Mouse (Mus musculus) kidney, embryonic 16.5 days (tissue): ENCODE results near the gene Ambra1. TPM values are rescaled to one million over a fixed set of nuclear protein-coding genes. Genes with fewer than 3 reads are reported as not detected.

Experiments used
- ATAC-seq: fragments of 200-750 bp; cut with Nextera tagmentation; 2 replicates; pipeline ENCODE4 v1.8.0; 2017; ENCODE audit warnings: moderate TSS enrichment; ENCODE audit not compliant: low FRiP score, low TSS enrichment
- H3K27ac ChIP-seq: fragments of 300-500 bp; sonication (generic); 2 replicates; pipeline ENCODE4 v1.5.1; 2014; ENCODE audit warnings: low read length
- H3K27me3 ChIP-seq: fragments of 300-500 bp; sonication (generic); 2 replicates; pipeline ENCODE4 v1.6.1; 2014; ENCODE audit warnings: low read length, control low read depth, mixed read lengths; ENCODE audit not compliant: insufficient read depth
- H3K36me3 ChIP-seq: fragments of 300-500 bp; sonication (generic); 2 replicates; pipeline ENCODE4 v1.6.1; 2014; ENCODE audit warnings: low read length, control low read depth, mixed read lengths; ENCODE audit not compliant: insufficient read depth
- H3K4me1 ChIP-seq: fragments of 300-500 bp; sonication (generic); 2 replicates; pipeline ENCODE4 v1.6.1; 2014; ENCODE audit warnings: low read length, control low read depth, mixed read lengths; ENCODE audit not compliant: insufficient read depth
- H3K4me2 ChIP-seq: fragments of 300-500 bp; sonication (generic); replicated peaks from 2 replicates; pipeline ENCODE4 v1.6.1; 2014; ENCODE audit warnings: low read depth, low read length
- H3K4me3 ChIP-seq: fragments of 300-500 bp; sonication (generic); 2 replicates; pipeline ENCODE4 v1.5.1; 2014; ENCODE audit warnings: mild to moderate bottlenecking, low read length
- H3K9ac ChIP-seq: fragments of 300-500 bp; sonication (generic); replicated peaks from 2 replicates; pipeline ENCODE4 v1.6.1; 2014; ENCODE audit warnings: low read length
- H3K9me3 ChIP-seq: fragments of 300-500 bp; sonication (generic); 2 replicates; pipeline ENCODE4 v1.6.1; 2016; ENCODE audit warnings: low read length, control low read depth
- whole genome bisulfite sequencing: fragments of 180-500 bp; shearing (Covaris S2); extraction: QIAGEN DNeasy Blood & Tissue Kit; methylation state at CpG from one replicate; pipeline ENCODE4 v1.1.7; 2014; 5-methylcytosine and 5-hydroxymethylcytosine counted together
- polyA plus RNA-seq: library from polyadenylated mRNA; unstranded; fragments of >200 nt; fragmentation: Nextera tagmentation; extraction: Ambion mirVana; gene quantifications from 2 replicates; pipeline ENCODE4 v1.2.1, GENCODE M21; 2015

The Ambra1 gene
- polyA plus RNA-seq, 1 experiment from 2014 or later, result 20.7 TPM

GRCm38 (mm10) chr2:91792346-91792745 is 62.4 kb downstream of the Ambra1 start:
- Histone ChIP-seq H3K9ac (no peak overlapping the region), H3K27me3 (no peaks in the 10 kb centered on the region), H3K4me2 (no peak overlapping the region), H3K27ac (no peak overlapping the region), H3K36me3 (no peaks in the 10 kb centered on the region), H3K4me3 (no peak overlapping the region), H3K9me3 (no peaks in the 10 kb centered on the region), H3K4me1 (peaks cover 7% of the 10 kb centered on the region; the same call in 1 of the 2 replicates)
- ATAC-seq, result no peak
- WGBS, result 78% methylated on average over 1 of the region's 1 CpGs

GRCm38 (mm10) chr2:91794466-91794865 is 64.5 kb downstream of the Ambra1 start:
- H3K27ac ChIP-seq, result no peak overlapping the region
- no peak overlapping the region for H3K4me3 ChIP-seq
- H3K9ac ChIP-seq, result no peak overlapping the region
- H3K9me3 ChIP-seq, result no peaks in the 10 kb centered on the region
- peaks cover 7% of the 10 kb centered on the region; the same call in 1 of the 2 replicates for H3K4me1 ChIP-seq
- H3K36me3 ChIP-seq, result no peaks in the 10 kb centered on the region
- WGBS, result 55% methylated on average over 2 of the region's 2 CpGs
- H3K27me3 ChIP-seq, result no peaks in the 10 kb centered on the region
- H3K4me2 ChIP-seq, result no peak overlapping the region
- no peak for ATAC-seq

- H3K4me2 ChIP-seq, result no peak overlapping the region
- no peaks in the 10 kb centered on the region for H3K36me3 ChIP-seq
- H3K4me3 ChIP-seq, result no peak overlapping the region
- H3K9me3 ChIP-seq, result no peaks in the 10 kb centered on the region
- WGBS, result 68% methylated on average over 3 of the region's 3 CpGs
- no peak for ATAC-seq
- H3K4me1 ChIP-seq, result peaks cover 7% of the 10 kb centered on the region; the same call in 1 of the 2 replicates
- no peak overlapping the region for H3K27ac ChIP-seq
- H3K27me3 ChIP-seq, result no peaks in the 10 kb centered on the region
- H3K9ac ChIP-seq, result no peak overlapping the region
These were observed 65.2 kb downstream of the Ambra1 start for GRCm38 (mm10) chr2:91795091-91795490.

GRCm38 (mm10) chr2:91811433-91811832 is 81.5 kb downstream of the Ambra1 start:
- H3K27me3 ChIP-seq, result no peaks in the 10 kb centered on the region
- ATAC-seq, result no peak
- no peaks in the 10 kb centered on the region for H3K4me1 ChIP-seq
- H3K9me3 ChIP-seq, result no peaks in the 10 kb centered on the region
- WGBS, result 91% methylated on average over 6 of the region's 6 CpGs
- no peak overlapping the region for H3K4me2 ChIP-seq
- H3K9ac ChIP-seq, result no peak overlapping the region
- H3K27ac ChIP-seq, result no peak overlapping the region
- H3K36me3 ChIP-seq, result peaks cover 8% of the 10 kb centered on the region; the same call in 1 of the 2 replicates
- H3K4me3 ChIP-seq, result no peak overlapping the region

GRCm38 (mm10) chr2:91816741-91817140 is 86.8 kb downstream of the Ambra1 start:
- H3K9ac ChIP-seq, result no peak overlapping the region
- no peak overlapping the region for H3K27ac ChIP-seq
- no peak overlapping the region for H3K4me2 ChIP-seq
- H3K27me3 ChIP-seq, result no peaks in the 10 kb centered on the region
- no peak overlapping the region for H3K4me3 ChIP-seq
- no peaks in the 10 kb centered on the region for H3K9me3 ChIP-seq
- 0 out of 2 replicates have a peak, but pooled peaks cover 3% of the 10 kb centered on the region for H3K36me3 ChIP-seq
- ATAC-seq, result no peak
- no peaks in the 10 kb centered on the region for H3K4me1 ChIP-seq

GRCm38 (mm10) chr2:91832227-91832626 is 102.3 kb downstream of the Ambra1 start:
- peak; percentile 84; the same call in 1 of the 2 replicates for ATAC-seq
- Histone ChIP-seq H3K27ac (no peak overlapping the region), H3K27me3 (no peaks in the 10 kb centered on the region), H3K9me3 (no peaks in the 10 kb centered on the region), H3K36me3 (no peaks in the 10 kb centered on the region), H3K9ac (no peak overlapping the region), H3K4me3 (no peak overlapping the region), H3K4me2 (no peak overlapping the region), H3K4me1 (0 out of 2 replicates have a peak, but pooled peaks cover 4% of the 10 kb centered on the region)

- Histone ChIP-seq H3K4me3 (no peak overlapping the region), H3K36me3 (no peaks in the 10 kb centered on the region), H3K27me3 (no peaks in the 10 kb centered on the region), H3K27ac (no peak overlapping the region), H3K4me2 (no peak overlapping the region), H3K9ac (no peak overlapping the region), H3K4me1 (0 out of 2 replicates have a peak, but pooled peaks cover 4% of the 10 kb centered on the region), H3K9me3 (no peaks in the 10 kb centered on the region)
- WGBS, result 79% methylated on average over 1 of the region's 1 CpGs
- no peak for ATAC-seq
These were observed 104.3 kb downstream of the Ambra1 start for GRCm38 (mm10) chr2:91834272-91834671.

GRCm38 (mm10) chr2:91835031-91835430 is 105.1 kb downstream of the Ambra1 start:
- Histone ChIP-seq H3K4me1 (0 out of 2 replicates have a peak, but pooled peaks cover 4% of the 10 kb centered on the region), H3K9ac (no peak overlapping the region), H3K4me3 (no peak overlapping the region), H3K9me3 (no peaks in the 10 kb centered on the region), H3K27me3 (no peaks in the 10 kb centered on the region), H3K36me3 (no peaks in the 10 kb centered on the region), H3K27ac (no peak overlapping the region), H3K4me2 (no peak overlapping the region)
- ATAC-seq, result 0 out of 2 replicates have a peak, but pooled peaks have one; percentile 19
- WGBS, result 79% methylated on average over 1 of the region's 1 CpGs

- WGBS, result 80% methylated on average over 3 of the region's 3 CpGs
- H3K4me3 ChIP-seq, result no peak overlapping the region
These were observed 105.7 kb downstream of the Ambra1 start for GRCm38 (mm10) chr2:91835631-91836030.

GRCm38 (mm10) chr2:91844085-91844484 is 114.2 kb downstream of the Ambra1 start:
- Histone ChIP-seq H3K27me3 (no peaks in the 10 kb centered on the region), H3K27ac (no peak overlapping the region), H3K36me3 (no peaks in the 10 kb centered on the region), H3K9me3 (no peaks in the 10 kb centered on the region), H3K4me3 (no peak overlapping the region), H3K4me2 (no peak overlapping the region), H3K4me1 (0 out of 2 replicates have a peak, but pooled peaks cover 3% of the 10 kb centered on the region), H3K9ac (no peak overlapping the region)
- 77% methylated on average over 1 of the region's 1 CpGs for WGBS
- no peak for ATAC-seq

More at GRCm38 (mm10) chr2:91835631-91836030, 105.7 kb downstream of the Ambra1 start:
- Histone ChIP-seq H3K36me3 (no peaks in the 10 kb centered on the region), H3K4me1 (0 out of 2 replicates have a peak, but pooled peaks cover 4% of the 10 kb centered on the region), H3K4me2 (no peak overlapping the region), H3K27me3 (no peaks in the 10 kb centered on the region), H3K9me3 (no peaks in the 10 kb centered on the region), H3K9ac (no peak overlapping the region), H3K27ac (no peak overlapping the region)
- ATAC-seq, result no peak
